Mouse (Mus musculus) telencephalon, adult 2 months (tissue): ENCODE data around the gene Gcnt7.

ENCODE experiments used
- DNase-seq: peaks from one replicate; pipeline ENCODE4 v3.0.0-alpha.2; 2011; ENCODE audit warnings: low read depth, low spot score

The Gcnt7 gene

DNA sequence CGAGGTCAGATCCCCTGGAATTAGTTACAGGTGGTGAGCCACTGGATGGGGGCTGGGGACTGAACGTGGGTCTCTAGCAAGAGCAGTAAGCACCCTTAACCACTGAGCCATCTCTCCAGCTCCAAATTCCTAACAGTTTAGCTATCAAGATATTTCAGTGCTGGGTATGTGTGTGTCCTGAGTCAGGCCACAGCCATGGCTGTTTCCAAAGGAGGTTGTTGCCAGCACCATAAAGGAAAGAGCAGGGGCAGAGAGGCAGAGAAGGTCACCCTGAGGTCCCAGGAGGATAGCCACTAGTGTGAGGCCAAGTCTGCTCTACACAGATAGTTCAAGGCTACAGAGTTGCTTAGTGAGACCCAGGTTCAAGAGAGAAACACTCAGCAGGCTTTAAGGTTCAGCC, 2.3 kb upstream of the Gcnt7 start:
- DNase-seq = no peak

DNA sequence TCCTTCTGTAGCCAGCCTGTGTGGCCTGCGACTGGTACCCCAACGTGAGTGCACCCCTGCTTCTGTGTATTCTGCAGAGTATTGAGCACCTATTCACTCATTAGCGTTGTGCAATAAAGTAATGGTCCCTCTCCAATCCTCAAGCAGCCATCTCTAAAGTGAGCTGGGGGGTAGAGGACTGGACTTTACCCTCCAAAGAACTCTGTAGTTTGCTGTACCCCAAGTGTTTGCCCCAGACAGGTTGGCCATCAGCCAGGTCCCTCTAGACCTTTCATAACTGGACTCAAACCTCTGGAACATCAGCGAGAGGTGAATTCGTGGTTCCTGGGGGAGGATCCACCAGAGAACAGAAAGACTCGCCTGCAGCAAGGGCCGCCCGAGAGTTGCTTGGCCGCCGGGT, 5.9 kb downstream of the Gcnt7 start:
- DNase-seq = no peak

DNA sequence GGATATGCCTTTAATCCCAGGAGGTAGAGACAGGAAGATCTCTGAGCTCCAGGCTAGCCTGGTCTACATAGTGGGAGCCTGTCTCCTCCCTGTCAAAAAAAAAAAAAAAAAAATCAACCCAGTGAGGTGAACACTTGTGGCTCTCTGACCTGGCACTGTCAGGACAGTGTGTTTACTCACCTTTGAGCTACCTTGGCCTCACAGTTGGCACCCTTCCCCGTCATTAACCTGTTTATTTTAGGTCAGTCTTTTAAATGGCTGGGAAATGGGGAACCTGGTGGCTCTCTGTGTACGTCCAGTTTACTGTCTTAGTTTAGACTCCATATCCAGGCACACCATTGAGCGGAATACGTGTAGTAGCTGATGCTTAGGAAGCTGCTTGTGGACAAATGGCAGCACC, 6.4 kb downstream of the Gcnt7 start:
- no peak for DNase-seq

DNA sequence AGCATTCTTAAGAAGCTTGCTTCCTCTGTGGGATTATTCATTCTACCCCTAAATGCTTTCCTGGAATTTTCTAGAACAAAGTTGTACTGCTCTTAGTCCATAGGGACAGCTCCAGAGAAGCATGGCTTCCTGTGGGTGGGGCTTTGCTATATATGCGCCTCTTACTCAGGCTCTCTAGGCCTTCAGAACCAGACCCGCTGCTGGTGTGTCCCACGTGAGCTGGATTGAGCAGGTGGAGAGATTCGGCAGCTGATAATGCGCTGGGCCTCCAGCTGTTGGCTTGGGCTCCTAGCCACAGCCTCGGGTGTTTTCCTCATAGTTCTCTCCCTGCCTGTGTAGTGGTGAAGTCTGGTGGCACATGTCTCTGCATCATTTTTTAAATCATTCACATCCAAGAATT, 7.8 kb downstream of the Gcnt7 start:
- no peak for DNase-seq

DNA sequence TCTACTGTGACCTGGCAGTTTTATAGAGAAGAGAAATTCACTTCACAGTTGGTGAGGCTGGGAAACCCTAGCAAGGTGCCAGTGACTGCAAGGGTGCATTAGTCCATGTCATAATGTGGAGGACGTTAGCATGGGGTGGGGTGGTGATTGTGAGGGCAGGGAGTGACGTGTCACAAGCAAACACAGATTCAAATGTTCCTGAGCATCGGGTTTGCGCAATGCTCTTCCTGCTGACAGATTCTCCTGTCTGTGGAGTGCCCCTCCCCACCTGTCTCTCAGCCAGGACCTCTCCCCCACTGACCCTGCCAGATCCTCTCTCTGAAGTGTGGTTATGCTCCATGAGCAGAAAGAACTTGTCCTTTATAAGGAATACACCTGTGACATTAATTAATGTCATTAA, 10.1 kb downstream of the Gcnt7 start:
- no peak for DNase-seq

DNA sequence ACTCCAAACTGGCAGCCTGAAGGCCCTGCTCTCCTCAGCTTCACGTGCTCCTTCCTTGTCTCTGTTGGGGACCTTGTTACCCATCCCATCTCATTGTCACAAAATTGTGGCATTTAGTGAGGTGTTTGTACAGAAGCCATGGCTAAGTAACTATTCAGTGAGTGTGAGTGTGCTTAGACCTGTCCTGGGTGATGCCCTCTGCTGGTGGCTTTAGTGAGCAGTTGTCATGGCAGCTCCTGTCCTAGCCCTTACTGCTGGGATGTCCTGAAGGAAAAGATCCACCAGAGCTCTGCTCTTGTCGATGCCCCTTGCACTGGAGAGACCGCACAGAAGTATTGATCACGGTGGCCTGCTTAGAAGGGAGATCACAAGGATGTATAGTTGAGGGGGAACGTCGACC, 11.1 kb downstream of the Gcnt7 start:
- no peak for DNase-seq

DNA sequence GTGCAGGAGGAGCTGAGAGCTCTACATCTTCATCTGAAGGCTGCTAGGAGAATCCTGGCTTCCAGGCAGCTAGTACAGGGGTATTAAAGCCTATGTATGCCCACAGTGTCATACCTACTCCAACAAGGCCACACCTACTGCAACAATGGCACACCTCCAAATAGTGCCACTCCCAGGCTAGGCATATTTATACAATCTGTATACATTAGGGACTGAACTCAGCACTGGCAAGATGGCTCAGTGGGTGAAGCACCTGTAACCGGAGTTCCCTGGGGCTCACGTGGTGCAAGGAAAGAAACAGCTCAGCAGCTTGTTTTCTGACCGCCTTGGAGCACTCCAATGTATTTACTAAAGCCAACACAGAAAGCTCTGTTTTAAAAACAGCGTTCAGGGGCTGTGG, 12.8 kb downstream of the Gcnt7 start:
- no peak for DNase-seq

DNA sequence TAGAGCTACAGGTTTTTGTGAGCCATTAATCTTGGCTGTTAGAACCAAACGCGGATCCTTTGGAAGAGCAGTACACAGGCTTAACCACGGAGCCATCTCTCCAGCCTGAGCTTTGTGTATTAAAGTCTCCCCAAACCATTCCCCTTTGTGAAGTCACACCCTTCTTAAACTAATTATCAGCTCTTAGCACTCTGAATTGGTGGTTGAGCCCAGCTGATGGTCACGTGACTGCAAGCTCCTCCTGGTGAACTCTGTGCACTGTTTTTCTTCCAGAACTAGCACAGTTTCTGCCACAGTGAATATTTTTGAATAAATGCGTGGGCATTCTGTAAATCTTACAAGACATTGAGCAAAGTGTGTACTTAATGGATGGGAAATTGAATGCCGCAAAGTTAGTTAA, 17.2 kb downstream of the Gcnt7 start:
- no peak for DNase-seq

DNA sequence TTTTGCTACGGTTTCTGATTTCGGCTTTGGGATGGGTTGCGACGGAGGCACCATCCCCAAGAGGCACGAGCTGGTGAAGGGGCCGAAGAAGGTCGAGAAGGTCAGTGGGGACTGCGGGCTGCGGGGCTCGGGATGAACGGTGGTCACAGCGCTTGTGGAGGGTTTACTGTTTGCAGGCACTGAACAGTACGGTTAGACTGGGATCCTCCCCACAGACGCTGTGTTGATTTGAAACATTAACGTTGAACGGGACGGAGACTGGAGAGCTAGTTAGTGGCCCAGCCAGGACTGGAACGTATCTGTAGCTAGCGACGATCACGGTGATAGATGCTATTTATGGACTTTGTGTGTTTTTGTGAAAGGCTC, 17.8 kb downstream of the Gcnt7 start:
- DNase-seq = no peak

DNA sequence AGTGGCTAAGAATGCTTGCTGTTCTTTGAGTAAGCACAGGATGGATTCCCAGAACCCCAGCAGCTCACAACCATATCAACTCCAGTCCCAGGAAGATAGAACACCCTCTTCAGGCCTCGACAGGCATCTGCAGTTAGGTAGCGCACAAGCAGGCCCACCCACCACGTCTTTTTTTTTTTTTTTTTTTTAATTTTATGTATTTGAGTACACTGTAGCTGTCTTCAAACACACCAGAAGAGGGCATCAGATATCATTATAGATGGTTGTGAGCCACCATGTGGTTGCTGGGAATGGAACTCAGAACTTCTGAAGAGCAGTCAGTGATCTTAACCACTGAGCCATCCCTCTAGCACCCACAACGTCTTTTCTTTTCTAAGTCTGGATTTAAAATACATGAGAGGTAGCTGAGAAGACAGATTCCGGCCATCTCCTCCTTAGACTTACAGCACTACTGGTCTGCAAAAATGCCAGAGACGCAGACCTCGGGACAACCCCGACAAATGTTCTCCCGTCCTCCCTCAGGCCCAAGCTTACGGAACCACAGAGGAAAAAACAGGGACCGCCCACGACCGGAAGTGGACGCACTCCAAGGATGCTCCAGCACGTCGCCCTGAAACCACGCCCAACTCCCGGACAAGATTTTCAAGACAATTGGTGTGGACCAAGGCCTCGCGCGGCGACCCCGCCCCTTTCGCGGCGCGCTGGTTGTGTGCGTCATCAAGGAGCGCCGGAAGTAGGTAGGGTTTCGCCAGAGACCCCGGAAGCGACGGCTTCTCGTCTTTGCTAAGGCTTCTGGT, 18.4 kb downstream of the Gcnt7 start, which contains the start of gene Rtf2:
Gene Rtf2 (plus strand): TSS at position 714 of the 797 bp plus-strand sequence.
- DNase-seq = peak; percentile 99

DNA sequence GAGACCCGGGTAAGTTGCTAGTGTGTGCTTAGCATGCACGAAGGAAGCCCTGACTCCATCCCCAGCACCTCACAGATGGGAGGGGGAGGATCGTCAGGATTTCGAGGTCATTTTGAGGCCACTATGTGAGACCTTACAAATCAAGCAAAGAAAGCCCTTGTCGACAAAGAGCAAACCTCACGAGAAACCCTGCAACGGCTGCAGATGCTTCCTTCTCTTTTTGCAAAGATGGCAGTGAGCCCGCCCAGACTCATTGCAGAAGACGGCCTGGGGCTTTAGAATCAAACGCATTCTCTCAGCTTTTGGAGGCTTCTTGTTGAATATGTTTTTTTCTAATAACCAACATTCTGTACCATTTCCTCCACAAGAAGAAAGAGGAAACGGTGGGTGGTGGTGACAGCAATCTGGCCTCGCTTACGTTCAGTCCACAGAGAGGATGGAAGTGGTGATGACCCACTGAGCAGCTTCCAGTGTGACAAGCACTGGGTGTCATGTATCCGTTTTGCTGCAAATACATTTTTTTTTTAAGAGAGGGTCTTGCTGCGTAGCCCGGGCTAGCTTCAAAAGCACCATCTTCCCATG, 20.9 kb downstream of the Gcnt7 start:
- no peak for DNase-seq

DNA sequence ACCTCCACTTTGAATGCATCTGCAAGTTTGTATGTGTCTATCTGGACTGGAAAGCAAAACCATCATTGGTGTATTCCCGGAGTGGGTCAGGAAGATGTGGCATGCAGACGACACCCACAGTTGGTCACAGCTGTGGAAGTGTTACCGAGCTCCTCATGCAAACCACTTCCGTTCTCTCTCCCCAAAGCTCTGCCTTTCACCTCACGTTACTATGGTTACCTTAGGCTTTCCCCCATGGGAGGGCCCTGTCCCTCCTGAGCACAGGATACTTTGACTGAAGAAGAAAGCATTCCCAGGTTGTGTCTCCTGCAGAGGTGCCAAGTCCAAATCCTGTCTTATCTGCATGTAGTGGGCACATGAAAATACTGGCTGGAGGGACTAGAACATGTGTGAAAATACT, 24.6 kb downstream of the Gcnt7 start:
- no peak for DNase-seq

DNA sequence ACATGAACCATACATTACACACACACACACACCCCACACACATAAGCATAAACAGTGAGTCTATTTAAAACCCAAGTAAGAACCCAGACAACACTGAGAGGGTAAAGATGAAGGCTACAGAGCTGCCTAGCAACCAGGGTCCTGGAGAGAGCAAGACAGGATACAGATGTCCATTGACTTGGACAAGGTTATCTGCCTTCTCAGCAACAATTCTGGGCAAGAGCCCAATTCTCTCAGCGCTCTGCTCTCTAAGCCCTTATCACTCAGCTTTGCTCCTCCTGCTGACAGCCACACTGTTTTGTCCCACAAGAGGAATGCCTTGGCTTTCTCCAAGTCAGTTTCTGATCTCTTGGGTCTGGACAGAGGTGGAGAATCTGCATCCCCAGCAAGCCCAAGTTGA, 27.8 kb downstream of the Gcnt7 start:
- DNase-seq = no peak

DNA sequence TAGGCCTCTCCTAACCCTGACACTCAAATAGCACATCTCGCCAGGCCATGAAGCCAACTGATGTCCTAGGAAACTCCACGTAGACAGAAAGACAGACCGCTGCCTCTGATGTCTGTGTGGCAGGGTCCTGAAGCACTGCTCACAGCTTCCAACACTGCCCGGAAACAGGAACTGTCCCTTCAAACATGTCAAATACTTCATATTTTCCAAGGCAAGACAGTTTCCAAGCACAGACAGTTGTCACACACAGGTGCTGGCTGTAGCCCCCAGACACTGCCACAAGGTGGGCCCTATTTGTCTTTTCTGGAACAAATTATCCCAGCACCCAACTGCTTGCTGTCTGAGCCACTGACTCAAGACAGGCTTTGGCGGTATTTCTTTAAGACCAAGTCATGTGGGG, 40.2 kb downstream of the Gcnt7 start:
- DNase-seq = no peak

DNA sequence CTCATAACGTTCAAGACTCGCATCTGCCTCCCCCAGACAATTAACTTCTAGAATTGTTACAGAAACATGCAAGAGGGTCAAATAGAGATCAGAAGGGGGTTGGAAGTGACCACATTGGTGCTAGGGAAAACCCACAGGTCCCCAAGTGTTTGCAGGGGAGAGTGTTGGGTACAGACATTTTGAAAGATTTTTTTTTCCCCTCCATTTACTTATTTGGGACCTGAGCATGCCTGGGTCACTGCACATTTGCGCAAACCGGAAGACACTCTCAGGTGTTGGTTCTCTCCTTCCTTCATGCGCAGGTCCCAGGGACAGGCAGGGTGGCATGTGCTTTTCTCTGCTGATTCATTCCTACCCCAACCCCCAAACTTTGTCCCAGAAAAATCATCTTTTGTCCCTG, 41.5 kb downstream of the Gcnt7 start:
- DNase-seq = no peak

DNA sequence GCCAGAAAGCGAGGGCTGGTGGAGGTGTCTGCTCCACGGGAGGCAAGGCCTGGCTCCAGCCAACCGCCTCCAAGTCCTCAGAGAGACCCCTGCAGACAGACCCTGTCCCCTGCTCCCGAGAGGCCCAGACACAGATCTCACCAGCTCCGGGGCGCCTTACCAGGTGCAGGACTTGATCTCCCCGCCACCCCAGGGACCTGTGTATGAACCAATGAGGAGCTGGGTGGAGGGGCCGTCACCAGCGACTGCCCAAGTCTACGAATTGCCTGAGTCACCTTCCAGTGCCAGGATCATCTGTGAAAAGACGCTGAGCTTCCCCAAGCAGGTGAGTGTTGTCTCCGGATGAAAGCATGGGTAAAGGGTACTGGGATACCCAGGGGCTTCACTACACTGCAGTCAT, 42.2 kb downstream of the Gcnt7 start:
- no peak for DNase-seq

DNA sequence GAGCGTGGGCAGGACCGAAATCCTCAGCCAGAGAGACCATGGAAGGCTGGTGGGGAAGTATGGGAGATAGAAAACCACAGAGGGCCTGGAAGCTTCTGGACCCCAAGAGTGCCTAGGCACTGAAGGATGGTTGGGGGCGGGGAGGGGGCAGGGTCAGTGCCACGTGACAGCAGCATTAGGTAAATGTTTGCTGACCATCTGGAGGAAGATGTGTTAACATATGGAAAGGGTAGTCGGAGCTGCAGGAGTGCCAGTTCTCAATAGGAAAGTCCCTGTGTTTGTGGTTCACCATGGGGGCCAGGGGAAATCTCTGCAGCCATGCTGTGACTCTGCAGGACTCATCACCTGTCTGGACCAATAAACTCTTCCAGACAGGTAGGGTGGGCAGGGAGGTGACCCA, 44.5 kb downstream of the Gcnt7 start:
- no peak for DNase-seq

DNA sequence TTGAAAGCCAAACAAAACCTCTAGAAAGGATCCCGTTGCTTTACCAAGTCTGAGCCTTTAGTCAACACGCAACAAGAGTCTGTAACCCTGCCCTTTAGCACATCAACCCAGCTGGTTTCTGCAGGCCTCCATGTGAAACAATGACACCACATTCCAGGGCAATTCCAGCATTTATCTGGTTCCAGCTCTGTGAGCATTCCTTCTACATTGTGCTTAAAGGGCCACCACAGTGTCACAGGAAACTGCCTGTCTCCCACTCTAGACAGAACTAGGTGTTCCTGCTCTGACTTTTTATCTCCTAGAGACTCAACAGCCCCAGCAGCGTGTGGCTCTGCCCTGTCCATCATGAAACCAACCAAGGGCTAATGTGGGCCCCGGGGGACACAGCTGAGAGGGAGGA, 45.1 kb downstream of the Gcnt7 start:
- DNase-seq = no peak

DNA sequence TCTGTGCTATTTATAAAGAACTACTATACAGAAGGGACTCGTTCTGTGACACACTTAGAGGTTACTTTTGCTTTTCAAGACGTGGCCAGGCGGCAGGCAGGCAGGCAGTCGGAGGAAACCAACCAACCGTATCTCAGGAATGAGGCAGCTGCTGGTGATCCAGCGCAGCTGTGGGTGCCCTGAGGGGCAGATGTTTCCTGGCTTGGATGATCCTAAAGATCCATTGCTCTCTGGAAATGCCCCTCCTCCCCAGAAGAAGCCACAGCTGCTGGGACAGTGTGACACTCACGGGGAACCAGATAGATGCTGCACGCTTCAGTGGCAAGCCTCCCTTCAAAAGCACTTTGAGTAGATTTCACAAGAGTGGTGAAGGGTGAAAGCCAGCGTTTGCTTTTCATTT, 45.9 kb downstream of the Gcnt7 start:
- DNase-seq = no peak

DNA sequence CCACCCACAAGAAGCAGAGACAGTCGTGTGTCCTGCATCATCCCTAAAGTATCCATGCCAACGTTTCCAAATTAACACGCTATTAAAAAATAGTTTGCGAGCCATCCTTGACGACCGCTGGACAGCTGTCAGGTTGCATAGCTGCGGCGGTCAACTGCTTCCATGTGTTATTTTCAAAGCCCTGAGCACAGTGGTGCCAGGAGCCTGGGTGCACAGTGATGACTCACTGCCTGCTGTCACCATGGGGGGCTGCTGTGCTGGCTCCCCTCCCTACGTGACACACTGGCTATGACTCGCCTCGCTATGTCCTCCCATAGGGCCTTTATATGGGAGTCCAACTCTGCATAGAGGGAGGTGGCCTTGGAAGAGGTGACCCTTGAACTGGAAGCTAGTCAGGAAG, 47.3 kb downstream of the Gcnt7 start:
- no peak for DNase-seq

DNA sequence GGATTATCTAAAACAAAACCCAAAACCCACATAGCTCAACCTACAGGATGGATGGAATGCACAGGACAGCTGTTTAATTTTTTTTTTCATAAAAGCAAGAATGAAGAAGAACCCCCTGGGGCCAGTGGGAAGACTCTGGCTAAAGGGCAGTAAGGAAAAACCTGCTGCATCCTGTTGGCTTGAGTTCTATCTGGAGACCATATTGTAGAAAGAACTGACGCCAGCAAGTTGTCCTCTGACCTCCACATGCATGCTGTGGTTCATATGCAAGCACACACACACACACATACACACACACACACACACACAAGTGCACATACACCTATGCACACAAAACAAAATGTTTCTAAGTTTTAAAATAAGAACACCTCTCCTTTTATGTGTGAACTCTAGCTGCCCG, 47.7 kb downstream of the Gcnt7 start:
- DNase-seq = no peak

DNA sequence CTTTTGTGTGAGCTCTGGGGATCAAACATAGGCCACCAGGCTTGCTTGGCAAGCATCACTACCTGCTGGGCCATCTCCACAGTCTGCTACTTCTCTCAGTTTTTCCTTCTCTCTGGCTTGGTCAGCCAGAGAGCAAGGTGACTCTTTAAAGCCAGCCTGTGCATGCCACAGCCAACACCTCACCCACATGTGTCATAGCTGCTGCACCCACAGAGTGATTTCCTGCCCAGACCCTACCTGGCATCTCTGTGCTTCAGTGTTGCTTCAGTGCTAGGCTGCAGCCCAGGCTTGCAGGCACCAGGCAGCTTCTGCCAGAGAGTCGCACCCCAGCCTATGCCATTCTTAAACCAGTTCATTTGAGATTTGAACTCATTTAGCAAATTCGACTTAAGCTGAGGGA, 50.9 kb downstream of the Gcnt7 start:
- DNase-seq = no peak

DNA sequence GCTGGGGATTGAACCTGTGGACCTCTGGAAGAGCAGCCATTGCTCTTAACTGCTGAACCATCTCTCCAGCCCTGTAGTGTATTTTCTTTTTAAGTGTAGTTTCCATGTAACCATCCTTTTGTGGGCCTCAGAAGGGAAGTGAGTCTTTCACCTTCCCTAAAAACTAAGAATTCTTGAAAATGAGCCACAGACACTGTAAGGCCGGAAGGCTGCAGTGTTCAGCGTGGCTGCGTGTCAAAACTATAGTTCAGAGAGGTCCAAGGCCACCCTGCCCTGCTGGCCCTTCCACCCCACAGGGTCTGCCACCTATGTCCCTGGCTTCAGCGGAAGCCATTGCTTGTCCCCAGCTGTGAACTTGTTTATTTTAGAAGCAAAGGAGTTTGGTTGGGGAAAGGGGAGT, 52.2 kb downstream of the Gcnt7 start:
- no peak for DNase-seq

DNA sequence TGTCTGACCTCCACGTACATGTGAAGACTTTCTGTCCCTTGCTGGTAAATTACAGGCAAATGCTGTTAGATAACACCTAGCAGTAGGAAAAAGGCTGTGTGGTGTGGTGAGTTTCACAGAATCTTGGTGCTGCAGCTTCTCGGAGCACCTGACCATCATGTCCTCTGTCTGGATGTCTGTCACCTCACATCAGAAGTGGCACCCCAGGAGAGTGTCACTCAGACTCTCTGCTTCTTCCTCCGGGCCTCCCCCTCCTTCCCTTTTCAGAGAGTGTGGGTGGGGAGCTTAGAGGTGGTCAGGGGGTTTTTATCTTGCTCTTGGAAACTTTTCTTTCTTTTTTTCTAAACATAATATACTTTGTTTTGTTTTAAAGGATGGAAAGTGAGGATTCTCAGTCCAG, 53.4 kb downstream of the Gcnt7 start:
- no peak for DNase-seq
